Mouse (Mus musculus): ENCODE measurements around the gene Uxs1. TPM values are rescaled to one million over a fixed set of nuclear protein-coding genes. Genes with fewer than 3 reads are reported as not detected.

The Uxs1 gene
- total RNA-seq, 1 experiment from 2014 or later: 43.6 TPM

DNA sequence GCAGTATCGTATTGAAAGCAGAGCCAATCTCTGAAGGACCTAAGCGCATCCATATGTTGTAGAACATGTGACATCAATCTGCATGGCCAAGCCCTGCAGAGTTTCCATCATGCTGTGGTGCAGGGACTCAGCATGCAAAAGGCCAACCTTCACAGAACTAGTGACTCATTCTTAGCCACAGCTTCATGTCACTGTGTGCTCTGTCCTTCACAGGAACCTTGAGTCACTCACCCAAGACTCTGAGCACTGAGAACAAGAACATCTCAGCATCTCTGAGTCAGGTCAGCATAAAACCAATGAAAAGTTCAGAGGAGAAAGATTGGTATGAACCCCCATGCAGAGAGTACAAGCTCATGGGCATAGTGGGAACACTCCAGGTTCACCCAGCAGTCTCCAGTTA is 61.3 kb downstream of the Uxs1 start:
- ATAC-seq (replicated peaks in 1 of 2; ENCODE audit: insufficient read depth in 1 of 2, low FRiP score in 2 of 2, low TSS enrichment in 1 of 2, low read depth in 1 of 2, poor library complexity in 2 of 2, severe bottlenecking in 2 of 2): no peak

DNA sequence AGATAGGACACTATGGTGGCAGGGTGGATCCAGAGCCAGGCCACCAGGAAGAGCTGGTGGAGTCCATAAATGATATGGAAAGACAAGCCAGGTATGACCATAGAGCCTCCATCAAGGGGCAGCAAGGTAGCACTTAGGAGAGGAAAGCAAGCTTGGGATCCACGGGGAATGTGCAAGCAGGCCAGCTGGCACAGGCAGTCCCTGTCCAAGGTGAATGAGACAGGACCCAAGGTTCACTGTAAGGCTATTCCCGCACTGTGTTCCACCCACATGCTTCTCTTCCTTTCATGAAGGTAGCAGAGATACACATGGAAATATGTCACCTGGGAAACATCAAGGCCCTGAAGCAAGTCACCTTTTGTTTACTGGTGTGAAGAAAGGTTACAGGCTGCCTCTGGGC is 63.1 kb downstream of the Uxs1 start:
- no peak for ATAC-seq (replicated peaks in 1 of 2; ENCODE audit: insufficient read depth in 1 of 2, low FRiP score in 2 of 2, low TSS enrichment in 1 of 2, low read depth in 1 of 2, poor library complexity in 2 of 2, severe bottlenecking in 2 of 2)

DNA sequence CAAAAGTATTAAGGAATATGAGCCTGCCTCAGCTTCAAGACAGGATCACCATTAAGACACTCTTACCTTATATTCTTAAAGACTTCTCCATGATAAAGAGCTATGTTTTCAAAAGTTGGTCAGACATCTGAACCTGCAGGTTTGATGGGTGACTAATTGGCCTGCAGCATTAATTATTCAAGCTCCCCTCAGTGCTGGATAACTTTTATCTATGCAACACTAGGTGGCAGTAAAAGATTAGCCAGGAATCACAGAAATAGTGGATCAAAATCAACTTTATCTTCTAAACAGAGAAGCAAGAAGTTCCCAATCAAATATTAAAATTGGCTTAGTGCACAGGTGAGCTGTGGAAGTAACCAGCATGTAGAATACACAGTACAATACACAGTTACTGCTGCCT is 67.5 kb downstream of the Uxs1 start:
- ATAC-seq (replicated peaks in 1 of 2; ENCODE audit: insufficient read depth in 1 of 2, low FRiP score in 2 of 2, low TSS enrichment in 1 of 2, low read depth in 1 of 2, poor library complexity in 2 of 2, severe bottlenecking in 2 of 2): peak in 1 of 2 experiments; percentile 25; a peak in 1 of 4 replicates

DNA sequence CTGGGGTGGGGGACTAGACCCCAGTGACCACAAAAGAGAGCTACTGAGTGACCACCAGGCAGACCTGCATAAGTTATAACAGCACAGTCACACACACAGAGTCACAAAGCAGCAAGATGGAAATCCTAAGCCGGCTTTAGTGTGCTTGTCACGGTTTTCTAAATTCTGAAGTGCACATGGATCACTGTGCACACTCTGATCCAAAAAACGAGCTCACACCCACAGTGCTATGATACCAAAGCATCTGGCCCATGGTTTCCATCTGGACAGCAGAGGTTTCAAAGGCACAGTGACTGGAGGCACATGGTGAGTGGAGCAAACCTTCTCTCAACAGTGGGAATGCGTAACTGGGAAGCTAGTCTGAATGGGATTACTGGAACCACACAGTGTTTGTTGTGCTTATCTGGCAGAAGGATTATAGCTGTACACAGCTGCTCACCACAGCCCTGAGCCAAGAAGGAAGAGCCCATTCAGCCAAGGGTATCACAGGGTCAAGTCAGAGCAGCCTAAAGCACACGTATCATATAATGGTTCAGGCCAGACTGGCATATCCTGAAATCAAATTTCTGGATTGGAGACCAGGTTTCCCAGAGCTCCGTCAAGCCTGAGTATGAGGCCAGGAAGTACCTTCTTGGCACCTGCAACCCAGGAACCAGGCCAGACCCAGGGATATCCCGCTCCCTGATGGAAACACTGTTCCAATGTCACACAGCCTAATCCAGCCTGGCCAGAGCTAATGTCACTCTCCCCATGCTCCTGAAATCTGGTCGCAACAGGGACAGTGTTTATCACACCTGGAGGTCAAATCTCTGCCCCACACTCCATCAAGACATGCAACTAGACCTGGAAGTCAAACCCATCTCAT is 72.9 kb downstream of the Uxs1 start:
- no peak for ATAC-seq (replicated peaks in 1 of 2; ENCODE audit: insufficient read depth in 1 of 2, low FRiP score in 2 of 2, low TSS enrichment in 1 of 2, low read depth in 1 of 2, poor library complexity in 2 of 2, severe bottlenecking in 2 of 2)

DNA sequence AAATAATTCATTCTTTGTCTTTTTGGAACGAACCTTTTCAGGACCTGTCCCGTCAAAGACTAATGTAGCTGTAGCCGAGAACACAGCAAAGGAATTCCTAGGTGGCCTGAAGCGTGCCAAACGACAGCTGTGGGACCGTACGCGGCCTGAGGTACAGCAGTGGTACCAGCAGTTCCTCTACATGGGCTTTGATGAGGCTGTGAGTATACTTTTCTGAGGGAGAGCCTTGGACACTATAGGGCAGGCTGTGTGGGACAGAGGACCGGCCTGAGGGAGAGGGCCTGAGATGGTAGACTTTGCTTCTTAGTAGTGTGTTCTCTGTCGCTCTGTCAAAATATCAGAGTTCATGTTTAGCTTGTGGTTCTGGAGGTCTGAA is 89.1 kb downstream of the Uxs1 start:
- no peak for ATAC-seq (replicated peaks in 1 of 2; ENCODE audit: insufficient read depth in 1 of 2, low FRiP score in 2 of 2, low TSS enrichment in 1 of 2, low read depth in 1 of 2, poor library complexity in 2 of 2, severe bottlenecking in 2 of 2)

DNA sequence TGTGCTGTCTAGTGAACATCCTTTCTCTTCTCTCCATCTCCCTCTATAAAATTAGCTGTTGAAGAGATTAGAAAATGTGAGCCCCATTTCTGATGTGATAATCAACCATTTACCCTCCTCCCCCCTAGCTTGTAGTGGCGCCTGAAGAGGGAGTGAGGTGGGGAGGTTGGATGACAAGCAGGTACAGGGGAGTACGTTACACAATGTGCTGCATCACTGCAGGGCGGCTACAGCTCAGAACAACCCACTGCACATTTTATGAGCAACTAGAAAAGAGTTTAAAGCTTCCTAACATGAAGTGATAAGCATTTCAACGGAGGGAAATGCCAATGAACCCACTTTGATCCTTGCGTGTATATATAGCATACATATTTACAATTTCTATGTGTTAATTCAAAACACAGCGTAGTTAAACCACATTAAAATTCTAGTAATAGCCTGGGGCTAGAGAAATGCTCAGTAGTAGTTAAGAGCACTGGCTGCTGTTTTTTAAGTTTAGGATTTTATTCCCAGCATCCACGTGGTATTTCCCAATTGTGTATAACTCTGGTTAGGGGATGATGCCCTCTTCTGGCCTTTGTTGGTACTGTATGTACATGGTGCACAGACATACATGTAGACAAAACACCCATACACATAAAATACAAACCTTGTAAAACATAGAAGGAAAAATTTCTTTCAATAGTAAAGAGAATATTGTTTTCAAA is 89.6 kb downstream of the Uxs1 start:
- ATAC-seq (replicated peaks in 1 of 2; ENCODE audit: insufficient read depth in 1 of 2, low FRiP score in 2 of 2, low TSS enrichment in 1 of 2, low read depth in 1 of 2, poor library complexity in 2 of 2, severe bottlenecking in 2 of 2): no peak; a peak in 1 of 4 replicates

DNA sequence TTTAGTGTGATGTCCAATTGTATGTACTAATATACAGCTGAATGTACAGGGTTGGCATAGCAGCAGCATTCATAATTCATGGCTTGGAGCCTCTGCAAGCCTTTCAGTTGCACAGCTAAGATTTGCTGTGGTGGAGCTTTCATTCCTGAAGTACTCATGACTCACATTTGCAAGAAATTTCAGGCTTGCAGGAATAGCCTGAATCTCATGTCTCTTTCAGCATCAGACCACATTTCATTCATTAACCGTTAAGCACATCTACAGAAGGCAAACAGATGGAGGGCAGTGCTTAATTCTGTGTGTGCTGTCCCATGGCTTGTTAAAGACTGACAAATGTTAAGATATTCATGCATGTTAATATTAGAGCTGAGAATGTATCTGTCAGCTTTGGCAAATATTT is 94.9 kb downstream of the Uxs1 start:
- ATAC-seq (replicated peaks in 1 of 2; ENCODE audit: insufficient read depth in 1 of 2, low FRiP score in 2 of 2, low TSS enrichment in 1 of 2, low read depth in 1 of 2, poor library complexity in 2 of 2, severe bottlenecking in 2 of 2): no peak

DNA sequence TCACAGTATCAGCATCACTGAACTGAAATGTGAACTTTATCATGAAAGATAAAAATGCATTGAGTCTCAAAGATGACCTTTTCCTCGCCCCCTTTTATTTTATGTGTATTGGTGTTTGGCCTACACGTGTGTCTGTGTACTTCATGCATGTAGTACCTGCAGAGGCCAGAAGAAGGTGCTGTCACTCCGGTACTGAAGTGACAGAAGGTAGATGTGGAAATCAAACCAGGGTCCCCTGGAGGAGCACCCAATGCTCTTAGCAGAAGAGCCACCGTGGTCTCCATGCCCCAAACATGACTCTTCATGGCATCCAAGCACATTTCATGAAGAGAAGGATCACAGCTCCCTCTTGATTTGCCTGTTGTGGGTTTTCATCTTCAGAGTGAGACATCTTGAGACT is 95.5 kb downstream of the Uxs1 start:
- no peak for ATAC-seq (replicated peaks in 1 of 2; ENCODE audit: insufficient read depth in 1 of 2, low FRiP score in 2 of 2, low TSS enrichment in 1 of 2, low read depth in 1 of 2, poor library complexity in 2 of 2, severe bottlenecking in 2 of 2)

DNA sequence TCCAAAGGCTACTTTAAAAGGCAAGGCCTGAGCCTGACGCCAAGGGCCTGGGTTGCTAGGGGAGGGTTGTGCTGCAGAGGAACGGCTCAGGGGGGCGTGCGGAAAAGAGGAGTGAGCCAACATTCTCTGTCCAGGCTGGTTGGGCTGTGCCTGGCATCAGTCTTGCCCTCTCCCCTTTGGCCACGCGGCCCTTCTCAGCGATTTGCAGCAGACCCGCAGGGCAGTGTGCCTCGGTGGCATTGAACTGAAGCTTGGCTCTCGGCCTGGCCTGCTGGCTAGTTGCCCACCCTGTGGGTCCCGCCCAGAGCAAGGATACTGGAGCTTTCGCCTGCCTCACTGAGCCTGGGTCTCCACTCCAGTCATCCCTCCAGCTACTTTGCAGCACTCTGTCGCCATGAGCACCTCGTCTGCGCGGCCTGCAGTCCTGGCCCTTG is 97.1 kb downstream of the Uxs1 start, which contains the start of gene 1500015O10Rik:
1500015O10Rik (plus strand) TSS at position 112 of the 434 bp plus-strand sequence.
- no peak for ATAC-seq (replicated peaks in 1 of 2; ENCODE audit: insufficient read depth in 1 of 2, low FRiP score in 2 of 2, low TSS enrichment in 1 of 2, low read depth in 1 of 2, poor library complexity in 2 of 2, severe bottlenecking in 2 of 2)

DNA sequence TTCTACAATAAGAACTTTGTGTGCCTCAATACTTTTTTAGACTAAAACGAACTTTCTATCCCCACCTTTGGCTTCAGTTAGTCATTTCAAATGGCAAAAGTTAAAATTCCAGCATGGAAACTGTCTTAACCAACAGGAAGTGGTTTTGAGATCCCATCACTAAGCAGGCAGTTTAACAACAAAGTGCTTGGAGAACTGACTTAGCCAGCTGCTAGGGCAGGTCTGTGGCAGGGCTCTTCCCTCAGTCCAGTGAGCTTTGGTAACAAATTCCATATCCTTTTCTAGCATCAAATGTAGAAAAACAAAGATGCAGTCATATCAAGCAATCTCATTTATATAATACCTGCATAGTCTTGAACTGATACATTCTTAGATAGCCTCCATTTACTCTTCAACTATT is 105.1 kb downstream of the Uxs1 start:
- ATAC-seq (replicated peaks in 1 of 2; ENCODE audit: insufficient read depth in 1 of 2, low FRiP score in 2 of 2, low TSS enrichment in 1 of 2, low read depth in 1 of 2, poor library complexity in 2 of 2, severe bottlenecking in 2 of 2): no peak

DNA sequence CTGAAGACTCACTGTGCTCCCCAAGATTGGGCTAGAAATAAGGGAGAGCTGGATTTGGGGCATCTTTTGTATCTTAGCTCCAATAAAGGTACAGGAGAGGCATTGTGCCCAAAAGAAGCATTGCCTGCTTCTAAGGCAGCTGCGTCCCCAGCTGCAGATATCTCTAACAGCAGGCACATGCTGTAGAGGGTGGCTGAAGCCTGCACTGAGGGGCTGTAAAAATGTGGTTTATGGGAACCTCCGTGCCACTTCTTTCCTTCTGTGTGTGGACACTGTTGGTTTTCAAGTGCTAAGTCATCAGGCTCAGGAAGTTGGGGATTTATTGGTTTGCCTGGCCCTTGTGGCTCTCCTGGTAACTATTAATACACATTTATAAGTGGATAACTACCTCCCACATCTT is 108.8 kb downstream of the Uxs1 start:
- ATAC-seq (replicated peaks in 1 of 2; ENCODE audit: insufficient read depth in 1 of 2, low FRiP score in 2 of 2, low TSS enrichment in 1 of 2, low read depth in 1 of 2, poor library complexity in 2 of 2, severe bottlenecking in 2 of 2): peak; percentile 69 to 80

DNA sequence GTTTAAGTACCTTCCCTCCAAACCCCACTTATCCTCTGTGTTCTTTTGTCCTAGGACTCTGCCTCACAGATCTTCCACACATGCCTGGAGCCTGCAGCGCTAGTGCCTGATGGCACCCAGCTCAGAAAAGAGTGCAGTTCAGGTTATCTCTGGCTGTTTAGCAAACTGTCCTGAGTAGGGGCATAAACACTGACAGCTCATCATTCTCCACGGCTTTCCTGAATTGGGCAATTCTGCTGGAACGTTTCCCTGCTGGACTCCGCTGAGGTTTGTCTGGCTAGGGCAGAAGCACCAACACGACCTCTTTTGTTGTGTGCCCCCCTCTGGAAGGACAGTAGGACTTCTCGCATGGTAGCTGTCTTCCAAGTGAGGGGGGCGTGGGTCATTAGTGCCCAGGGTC is 109.6 kb downstream of the Uxs1 start:
- ATAC-seq (replicated peaks in 1 of 2; ENCODE audit: insufficient read depth in 1 of 2, low FRiP score in 2 of 2, low TSS enrichment in 1 of 2, low read depth in 1 of 2, poor library complexity in 2 of 2, severe bottlenecking in 2 of 2): no peak

DNA sequence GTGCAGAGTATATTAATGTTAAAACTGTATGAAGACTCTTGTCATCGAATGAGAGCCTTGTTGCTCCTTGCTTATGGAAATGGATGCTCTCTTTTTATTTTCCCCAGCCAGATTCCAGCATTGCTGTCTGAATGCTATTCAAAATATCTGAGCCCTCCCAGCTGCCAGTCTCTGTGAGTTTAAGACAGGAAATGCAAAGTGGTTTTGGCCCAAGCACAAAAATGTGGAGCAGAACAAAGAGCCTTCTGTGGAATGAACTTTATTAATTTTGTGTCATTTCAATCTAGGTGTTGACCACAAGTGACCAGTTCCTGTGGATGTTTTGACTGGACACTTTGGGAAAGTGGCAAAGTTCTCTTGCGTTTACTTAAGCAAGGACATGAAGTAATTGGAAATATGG is 112.8 kb downstream of the Uxs1 start:
- ATAC-seq (replicated peaks in 1 of 2; ENCODE audit: insufficient read depth in 1 of 2, low FRiP score in 2 of 2, low TSS enrichment in 1 of 2, low read depth in 1 of 2, poor library complexity in 2 of 2, severe bottlenecking in 2 of 2): no peak

DNA sequence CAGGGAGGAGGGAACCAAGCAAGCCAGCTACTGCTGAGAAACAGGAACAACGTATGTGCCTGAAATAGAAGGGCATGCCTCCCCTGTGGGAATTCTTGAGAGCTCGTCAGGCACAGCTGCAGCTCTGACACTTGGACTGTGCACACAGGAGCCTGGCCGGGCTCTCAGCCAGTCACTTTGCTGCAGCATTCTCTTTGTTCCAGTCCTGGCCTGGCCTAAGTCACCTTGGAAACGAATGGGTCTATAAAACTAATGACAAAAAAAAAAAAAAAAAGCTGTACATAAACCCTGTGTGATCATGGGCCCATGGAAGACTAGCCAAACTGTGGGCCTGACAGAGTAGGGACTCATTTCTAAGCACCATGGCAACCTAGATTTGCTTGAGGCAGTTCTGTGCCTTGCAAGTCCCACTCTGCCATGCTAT is 129.0 kb downstream of the Uxs1 start:
- ATAC-seq (replicated peaks in 1 of 2; ENCODE audit: insufficient read depth in 1 of 2, low FRiP score in 2 of 2, low TSS enrichment in 1 of 2, low read depth in 1 of 2, poor library complexity in 2 of 2, severe bottlenecking in 2 of 2): no peak

Other genes with a start within 250 kb of the Uxs1 start
- gene 1500015O10Rik, start 97.2 kb downstream of the Uxs1 start, total RNA-seq (2017): not detected in 2 replicates
- gene Tpp2, start 105.8 kb upstream of the Uxs1 start, total RNA-seq (2017): 103 and 116 TPM in 2 replicates
- 0.06 TPM in 1 of 2 replicates, not detected in the other for gene Mettl21c, start 192.2 kb upstream of the Uxs1 start, total RNA-seq (2017)
- 0.44 and 0.65 TPM in 2 replicates for gene Gm8251, start 234.1 kb upstream of the Uxs1 start, total RNA-seq (2017)